In the genomic region with DNA sequence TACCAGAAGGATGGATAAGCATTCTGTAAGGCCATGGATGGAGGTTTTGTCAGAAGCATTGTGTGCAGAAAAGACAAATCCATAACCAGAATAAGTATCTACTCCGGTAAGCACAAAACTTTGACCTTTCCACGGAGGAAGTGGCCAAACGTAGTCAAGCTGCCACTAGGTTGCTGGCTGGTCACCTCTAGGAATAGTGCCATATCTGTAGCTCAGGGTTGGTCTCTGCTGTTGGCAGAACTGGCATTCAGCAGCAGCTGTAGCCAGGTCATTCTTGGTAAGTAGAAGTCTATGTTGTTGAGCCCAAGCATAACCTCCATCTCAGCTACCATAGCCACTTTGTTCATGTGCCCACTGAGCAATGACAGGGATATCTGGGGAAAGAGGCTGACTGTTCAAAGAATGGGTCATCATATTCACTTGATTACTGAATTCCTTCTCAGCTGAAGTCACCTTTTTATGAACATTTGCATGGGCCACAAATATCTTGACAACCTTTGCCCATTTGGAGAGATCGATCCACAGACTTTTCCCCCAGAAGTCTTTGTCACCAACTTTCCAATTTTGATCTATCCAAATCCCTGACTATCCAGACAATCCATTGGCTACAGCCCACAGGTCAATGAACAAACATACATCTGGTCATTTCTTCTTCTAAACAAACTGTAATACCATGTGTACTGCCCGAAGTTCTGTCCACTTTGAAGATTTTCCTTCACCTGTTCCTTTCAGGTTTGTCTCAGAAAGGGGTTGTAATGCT, we compare ENCODE assay signal across 31 mouse cellular contexts.
"Had no signal": no experiment of that assay in that cellular context is flagged by ENCODE, and none has a peak within 500 bp of the region (broad histone marks: within the 10 kb centered on the region; RNA-seq: fewer than 3 reads in every experiment).

No protein-coding gene starts in this region.

- H3K27me3 ChIP-seq: limb, embryonic 12.5 days; limb, embryonic 13.5 days; limb, embryonic 15.5 days; liver, embryonic 12.5 days; liver, embryonic 13.5 days; liver, embryonic 15.5 days; lung, embryonic 15.5 days; megakaryocyte, embryonic 14.5 days; midbrain, embryonic 12.5 days; midbrain, embryonic 13.5 days; midbrain, embryonic 15.5 days had no signal

- H3K4me1 ChIP-seq: limb, embryonic 10.5 days; limb, embryonic 12.5 days; limb, embryonic 13.5 days; limb, embryonic 15.5 days; liver, embryonic 12.5 days; liver, embryonic 13.5 days; liver, embryonic 15.5 days; lung, embryonic 15.5 days; megakaryocyte, embryonic 14.5 days; midbrain, embryonic 10.5 days; midbrain, embryonic 12.5 days; midbrain, embryonic 13.5 days; midbrain, embryonic 15.5 days had no signal

- ATAC-seq: liver, embryonic 12.5 days; lung, postnatal 0 days; midbrain, embryonic 13.5 days; midbrain, embryonic 15.5 days; midbrain, embryonic 16.5 days had no signal

- H3K9ac ChIP-seq: limb, embryonic 12.5 days; limb, embryonic 13.5 days; limb, embryonic 15.5 days; liver, embryonic 12.5 days; liver, embryonic 13.5 days; liver, embryonic 14.5 days; liver, embryonic 15.5 days; lung, embryonic 14.5 days; lung, embryonic 15.5 days; midbrain, embryonic 12.5 days; midbrain, embryonic 13.5 days; midbrain, embryonic 15.5 days had no signal

- H3K36me3 ChIP-seq: limb, embryonic 10.5 days; limb, embryonic 12.5 days; limb, embryonic 13.5 days; limb, embryonic 15.5 days; liver, embryonic 12.5 days; liver, embryonic 13.5 days; liver, embryonic 15.5 days; lung, embryonic 15.5 days; midbrain, embryonic 10.5 days; midbrain, embryonic 12.5 days; midbrain, embryonic 13.5 days; midbrain, embryonic 15.5 days had no signal

- H3K4me2 ChIP-seq: limb, embryonic 12.5 days; limb, embryonic 13.5 days; limb, embryonic 15.5 days; liver, embryonic 11.5 days; liver, embryonic 12.5 days; liver, embryonic 13.5 days; liver, embryonic 15.5 days; lung, embryonic 14.5 days; lung, embryonic 15.5 days; midbrain, embryonic 11.5 days; midbrain, embryonic 12.5 days; midbrain, embryonic 13.5 days; midbrain, embryonic 15.5 days had no signal

- DNase-seq: left cerebral cortex, postnatal 4 days; liver; liver, embryonic 13.5 days; lung, adult 18-20 months; lung, adult 2 months; lung, embryonic 14.5 days; lung, postnatal 10 days; lung, postnatal 14 days; lung, postnatal 36 days; lung, postnatal 4 days; midbrain, embryonic 14.5 days had no signal

- H3K4me3 ChIP-seq: left cerebral cortex, adult 2 months; limb, embryonic 10.5 days; limb, embryonic 12.5 days; limb, embryonic 13.5 days; limb, embryonic 15.5 days; liver, embryonic 12.5 days; liver, embryonic 13.5 days; liver, embryonic 15.5 days; lung, embryonic 15.5 days; megakaryocyte, embryonic 14.5 days; midbrain, embryonic 10.5 days; midbrain, embryonic 12.5 days; midbrain, embryonic 13.5 days; midbrain, embryonic 15.5 days; myocyte had no signal

- H3K9me3 ChIP-seq: limb, embryonic 10.5 days; limb, embryonic 12.5 days; limb, embryonic 13.5 days; limb, embryonic 15.5 days; liver, embryonic 12.5 days; liver, embryonic 13.5 days; liver, embryonic 15.5 days; lung, embryonic 15.5 days; megakaryocyte, embryonic 14.5 days; midbrain, embryonic 10.5 days; midbrain, embryonic 12.5 days; midbrain, embryonic 13.5 days; midbrain, embryonic 15.5 days had no signal

- H3K27ac ChIP-seq: left cerebral cortex, adult 2 months; limb, embryonic 10.5 days; limb, embryonic 12.5 days; limb, embryonic 13.5 days; limb, embryonic 15.5 days; liver, embryonic 12.5 days; liver, embryonic 13.5 days; liver, embryonic 14.5 days; liver, embryonic 15.5 days; lung, embryonic 15.5 days; macrophage; midbrain, embryonic 10.5 days; midbrain, embryonic 12.5 days; midbrain, embryonic 13.5 days; midbrain, embryonic 15.5 days had no signal
